Mouse (Mus musculus) kidney, postnatal 0 days (tissue): Measurements from ENCODE around the gene Wdr26. TPM values are rescaled to one million over a fixed set of nuclear protein-coding genes. Genes with fewer than 3 reads are reported as not detected.
A peak's percentile ranks its signal among the peaks of the same experiment; 100 is the strongest.

ENCODE experiments used
- ATAC-seq: fragments of 200-750 bp; cut with Nextera tagmentation; replicated peaks from 2 replicates; pipeline ENCODE4 v1.8.0; 2017; ENCODE audit warnings: low read depth, moderate number of reproducible peaks, moderate TSS enrichment, moderate library complexity; ENCODE audit not compliant: low FRiP score
- DNase-seq: peaks from one replicate; pipeline ENCODE4 v3.0.0-alpha.2; 2016; ENCODE audit warnings: low spot score
- H3K27ac ChIP-seq: fragments of 300-500 bp; sonication (generic); 2 replicates; pipeline ENCODE4 v1.5.1; 2014; ENCODE audit warnings: mild to moderate bottlenecking
- H3K27me3 ChIP-seq: fragments of 300-500 bp; sonication (generic); 2 replicates; pipeline ENCODE4 v1.6.1; 2014; ENCODE audit warnings: low read length, mixed read lengths; ENCODE audit not compliant: insufficient read depth
- H3K36me3 ChIP-seq: fragments of 300-500 bp; sonication (generic); 2 replicates; pipeline ENCODE4 v1.6.1; 2014; ENCODE audit warnings: low read length, mixed read lengths; ENCODE audit not compliant: insufficient read depth
- H3K4me1 ChIP-seq: fragments of 300-500 bp; sonication (generic); replicated peaks from 2 replicates; pipeline ENCODE4 v1.6.1; 2014; ENCODE audit warnings: antibody characterized with exemption, low read length, mixed read lengths; ENCODE audit not compliant: insufficient read depth
- H3K4me2 ChIP-seq: fragments of 300-500 bp; sonication (generic); 2 replicates; pipeline ENCODE4 v1.6.1; 2014; ENCODE audit warnings: mild to moderate bottlenecking, low read length, moderate library complexity, mixed read lengths
- H3K4me3 ChIP-seq: fragments of 300-500 bp; sonication (generic); replicated peaks from 2 replicates; pipeline ENCODE4 v1.5.1; 2014; ENCODE audit warnings: low read depth, low read length
- H3K9ac ChIP-seq: fragments of 300-500 bp; sonication (generic); 2 replicates; pipeline ENCODE4 v1.6.1; 2014; ENCODE audit warnings: low read depth, low read length
- H3K9me3 ChIP-seq: fragments of 300-500 bp; sonication (generic); replicated peaks from 2 replicates; pipeline ENCODE4 v1.6.1; 2016; ENCODE audit warnings: low read length, inconsistent platforms, mixed read lengths
- CTCF ChIP-seq: IDR thresholded peaks from 2 replicates; pipeline ENCODE4 v1.5.1; 2016; ENCODE audit warnings: antibody characterized with exemption, low read depth, mild to moderate bottlenecking, moderate library complexity
- WGBS: fragments of 180-500 bp; shearing (Covaris S2); extraction: QIAGEN DNeasy Blood & Tissue Kit; methylation state at CpG from one replicate; pipeline ENCODE4 v1.1.7; 2014; 5-methylcytosine and 5-hydroxymethylcytosine counted together
- polyA plus RNA-seq: library from polyadenylated mRNA; unstranded; fragments of >200 nt; fragmentation: Nextera tagmentation; extraction: Ambion mirVana; gene quantifications from 2 replicates; pipeline ENCODE4 v1.2.1, GENCODE M21; 2015

Wdr26 gene
- polyA plus RNA-seq, 1 experiment from 2014 or later, result 40.4 TPM

DNA sequence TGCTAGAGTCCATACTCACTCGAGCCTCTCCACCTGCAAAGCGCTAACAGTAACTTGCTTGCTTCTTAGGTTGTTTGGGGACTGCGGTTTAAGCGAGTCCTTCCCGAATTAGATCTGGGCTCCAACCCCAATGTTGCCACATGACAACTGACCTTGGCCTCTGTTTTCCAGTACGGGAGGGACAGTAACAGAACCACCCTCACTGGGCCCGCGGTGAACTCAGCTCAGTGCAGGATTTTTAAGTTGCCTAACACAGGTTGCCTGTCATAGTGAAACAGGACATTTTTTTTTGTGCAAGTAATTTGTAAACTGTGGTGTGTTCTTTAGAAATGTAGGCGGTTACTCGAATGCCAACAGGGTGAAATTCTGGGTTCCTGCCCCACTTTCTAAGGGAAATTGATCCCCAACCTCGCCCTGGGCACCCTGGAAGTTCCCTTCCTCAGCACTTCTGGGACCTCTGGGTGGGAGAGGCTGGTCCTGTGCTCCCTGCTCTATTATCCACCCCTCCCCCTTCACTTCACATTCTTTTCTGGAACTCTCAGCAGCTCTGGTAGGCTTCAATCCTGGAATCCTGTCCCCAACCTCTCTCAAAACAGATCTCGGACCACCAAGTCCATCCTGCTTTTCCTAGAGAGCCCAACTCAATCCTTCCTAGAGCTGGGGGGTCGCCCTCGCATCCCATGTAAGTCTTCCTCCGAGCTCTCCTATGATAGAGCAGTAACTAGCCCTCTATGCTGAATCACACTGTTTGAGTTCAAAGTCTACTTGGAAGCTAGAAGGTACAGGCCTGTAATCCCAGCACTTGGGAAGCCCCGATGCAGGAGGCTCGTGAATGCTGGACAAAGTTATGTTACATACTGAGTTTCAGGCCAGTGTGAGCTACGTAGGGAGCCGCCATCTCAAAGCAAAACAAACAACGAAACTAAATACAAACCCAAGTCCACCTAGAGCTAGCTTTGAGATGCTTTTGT, 46.1 kb upstream of the Wdr26 start:
- Histone ChIP-seq H3K4me3 (no peak overlapping the region), H3K4me1 (peaks cover 14% of the 10 kb centered on the region), H3K9me3 (no peaks in the 10 kb centered on the region), H3K4me2 (no peak overlapping the region), H3K36me3 (no peaks in the 10 kb centered on the region), H3K27me3 (no peaks in the 10 kb centered on the region), H3K9ac (no peak overlapping the region), H3K27ac (peak overlapping the region; percentile 88)
- ATAC-seq (no peak), DNase-seq (peak; percentile 16)
- WGBS, result 69% methylated on average over 20 of the region's 20 CpGs
- no peak for TF ChIP-seq CTCF

DNA sequence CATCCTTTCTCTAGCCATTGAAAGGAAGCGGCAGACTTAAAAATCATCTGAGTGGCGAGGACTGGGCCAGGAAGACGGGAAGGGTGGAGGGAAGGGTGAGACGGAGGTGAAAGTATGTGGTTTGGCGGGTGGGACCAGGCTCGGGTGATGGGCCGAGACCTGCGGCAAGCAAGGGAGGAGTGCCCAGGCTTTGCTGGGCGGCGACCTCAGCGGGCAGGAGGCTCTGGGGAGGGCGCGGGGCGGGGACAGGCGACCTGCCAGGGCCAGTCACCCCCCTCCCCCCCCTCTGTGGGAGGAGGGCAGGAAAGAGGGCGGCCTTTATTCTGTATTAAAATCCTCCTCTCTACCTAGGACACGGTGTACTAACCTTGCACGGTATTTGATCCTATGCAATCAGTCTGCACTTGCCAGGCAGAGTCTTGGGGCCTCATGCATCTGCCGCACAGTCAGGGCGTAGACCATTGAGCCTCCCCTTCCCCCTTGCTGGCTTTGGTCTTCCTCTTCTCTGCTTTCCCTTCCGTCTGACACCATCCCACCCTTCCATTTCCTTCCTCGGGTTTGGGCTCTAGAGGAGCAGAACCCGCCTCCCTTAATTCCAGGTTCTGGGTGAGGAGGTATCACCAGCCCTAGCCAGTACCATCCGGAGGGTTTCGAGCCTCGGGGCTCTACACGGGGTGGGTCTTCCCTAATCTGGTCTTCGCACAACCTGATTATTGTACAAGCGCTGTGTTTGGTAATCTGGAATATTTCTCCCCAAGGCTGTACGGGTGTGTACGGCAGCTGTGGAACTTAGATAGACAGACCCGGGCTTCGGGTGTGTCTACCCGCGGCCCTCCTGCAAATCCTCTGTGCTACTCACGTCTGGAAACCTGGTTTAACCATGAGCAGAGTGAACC, 45.1 kb upstream of the Wdr26 start:
- peak; percentile 75 for DNase-seq
- peak overlapping the region; percentile 81 for H3K4me2 ChIP-seq
- H3K27me3 ChIP-seq, result no peaks in the 10 kb centered on the region
- 19% methylated on average over 35 of the region's 36 CpGs for WGBS
- TF ChIP-seq CTCF, result no peak
- H3K27ac ChIP-seq, result peak overlapping the region; percentile 88
- peak overlapping the region; percentile 36 for H3K4me3 ChIP-seq
- peak overlapping the region; percentile 56 for H3K9ac ChIP-seq
- H3K9me3 ChIP-seq, result no peaks in the 10 kb centered on the region
- ATAC-seq, result peak; percentile 89
- no peaks in the 10 kb centered on the region for H3K36me3 ChIP-seq
- H3K4me1 ChIP-seq, result peaks cover 14% of the 10 kb centered on the region

GRCm38 (mm10) chr1:181255891-181256688, 44.3 kb upstream of the Wdr26 start:
- peak overlapping the region; percentile 36 for H3K4me3 ChIP-seq
- H3K36me3 ChIP-seq, result no peaks in the 10 kb centered on the region
- 3% methylated on average over 20 of the region's 20 CpGs for WGBS
- H3K9ac ChIP-seq, result peak overlapping the region; percentile 56
- ATAC-seq (peak; percentile 62), DNase-seq (peak; percentile 76)
- H3K4me1 ChIP-seq, result peaks cover 14% of the 10 kb centered on the region
- peak overlapping the region; percentile 81 for H3K4me2 ChIP-seq
- no peaks in the 10 kb centered on the region for H3K27me3 ChIP-seq
- no peaks in the 10 kb centered on the region for H3K9me3 ChIP-seq
- peak; percentile 51; the same call in 1 of the 2 replicates for TF ChIP-seq CTCF
- peak overlapping the region; percentile 88 for H3K27ac ChIP-seq

GRCm38 (mm10) chr1:181255450-181255849, 43.6 kb upstream of the Wdr26 start:
- DNase-seq (no peak), ATAC-seq (no peak)
- Histone ChIP-seq H3K9me3 (no peaks in the 10 kb centered on the region), H3K4me2 (no peak overlapping the region), H3K9ac (no peak overlapping the region), H3K4me1 (peaks cover 14% of the 10 kb centered on the region), H3K27me3 (no peaks in the 10 kb centered on the region), H3K4me3 (no peak overlapping the region), H3K36me3 (no peaks in the 10 kb centered on the region), H3K27ac (no peak overlapping the region; the same call in 1 of the 2 replicates)
- 43% methylated on average over 9 of the region's 9 CpGs for WGBS
- TF ChIP-seq CTCF, result no peak

DNA sequence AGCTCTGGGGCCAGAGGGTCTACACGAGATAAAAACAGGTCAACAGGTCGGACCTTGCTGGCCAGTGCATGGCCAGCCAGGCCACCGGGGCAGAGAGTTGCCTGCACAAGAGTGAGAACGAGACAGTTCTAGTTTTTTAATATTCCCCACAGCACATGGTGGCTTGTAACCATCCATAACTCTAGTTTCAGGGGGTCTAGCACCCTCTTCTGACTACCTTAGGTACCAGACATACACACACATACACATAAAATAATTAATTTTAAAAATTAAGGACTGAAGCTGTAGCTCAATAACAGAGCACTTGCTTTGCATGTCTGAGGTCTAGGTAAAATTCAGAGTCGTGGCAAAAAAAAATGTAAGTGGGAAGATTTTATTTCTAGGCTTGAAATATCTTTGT, 39.8 kb upstream of the Wdr26 start:
- no peak overlapping the region for H3K27ac ChIP-seq
- DNase-seq (no peak), ATAC-seq (no peak)
- no peak overlapping the region for H3K9ac ChIP-seq
- H3K36me3 ChIP-seq, result no peaks in the 10 kb centered on the region
- no peaks in the 10 kb centered on the region for H3K27me3 ChIP-seq
- no peaks in the 10 kb centered on the region for H3K9me3 ChIP-seq
- H3K4me1 ChIP-seq, result peaks cover 8% of the 10 kb centered on the region
- no peak for TF ChIP-seq CTCF
- H3K4me2 ChIP-seq, result no peak overlapping the region
- WGBS, result 80% methylated on average over 5 of the region's 5 CpGs
- no peak overlapping the region for H3K4me3 ChIP-seq
